Mouse (Mus musculus): ENCODE data around the gene Nr1h3. TPM values are rescaled to one million over a fixed set of nuclear protein-coding genes. Genes with fewer than 3 reads are reported as not detected.

Gene Nr1h3
- polyA plus RNA-seq, 1 experiment = 103 TPM

- DNase-seq (ENCODE audit: low read depth) = no peak
These were observed 62.9 kb downstream of the Nr1h3 start for GRCm38 (mm10) chr2:91139764-91140163.

DNA sequence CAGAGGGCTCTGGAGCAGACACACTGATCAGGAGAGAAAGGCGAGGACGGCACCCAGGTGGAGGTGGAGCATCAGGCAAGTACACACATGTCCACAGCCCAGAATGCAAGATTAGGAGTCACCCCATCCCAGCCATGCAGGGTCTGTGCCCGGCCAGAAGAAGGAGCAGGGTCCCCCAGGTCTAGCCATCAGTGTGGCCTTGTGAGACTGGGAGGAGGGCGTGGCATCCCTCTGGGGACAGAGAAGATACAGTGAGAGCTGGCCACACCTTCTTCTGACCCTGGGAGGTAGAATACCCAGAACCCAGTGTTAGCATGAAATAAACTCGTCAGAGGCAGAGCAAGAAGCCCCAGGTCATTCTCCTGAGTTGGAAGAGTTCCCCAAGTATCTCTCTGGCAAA, 63.3 kb downstream of the Nr1h3 start:
- no peak for DNase-seq (ENCODE audit: low read depth)

DNA sequence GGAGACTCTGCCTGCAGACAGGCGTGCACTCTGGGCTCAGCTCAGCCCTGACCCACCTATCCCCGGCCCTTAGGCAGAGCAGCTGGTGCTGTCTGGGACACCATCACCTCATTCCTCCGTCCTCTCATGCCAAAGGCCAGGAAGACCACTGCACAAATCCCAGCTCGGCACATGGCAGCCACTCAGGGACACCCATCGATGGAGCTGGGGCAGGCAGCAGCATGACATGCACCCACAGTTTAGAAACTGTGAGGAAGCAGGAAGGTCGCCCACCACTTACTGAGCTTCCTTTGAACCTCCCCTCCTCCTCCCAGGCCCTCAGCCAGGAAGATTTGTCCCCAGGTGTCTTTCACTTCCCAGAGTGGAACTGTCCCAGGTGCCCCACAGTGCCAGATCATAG, 65.2 kb downstream of the Nr1h3 start:
- no peak for DNase-seq (ENCODE audit: low read depth)

DNA sequence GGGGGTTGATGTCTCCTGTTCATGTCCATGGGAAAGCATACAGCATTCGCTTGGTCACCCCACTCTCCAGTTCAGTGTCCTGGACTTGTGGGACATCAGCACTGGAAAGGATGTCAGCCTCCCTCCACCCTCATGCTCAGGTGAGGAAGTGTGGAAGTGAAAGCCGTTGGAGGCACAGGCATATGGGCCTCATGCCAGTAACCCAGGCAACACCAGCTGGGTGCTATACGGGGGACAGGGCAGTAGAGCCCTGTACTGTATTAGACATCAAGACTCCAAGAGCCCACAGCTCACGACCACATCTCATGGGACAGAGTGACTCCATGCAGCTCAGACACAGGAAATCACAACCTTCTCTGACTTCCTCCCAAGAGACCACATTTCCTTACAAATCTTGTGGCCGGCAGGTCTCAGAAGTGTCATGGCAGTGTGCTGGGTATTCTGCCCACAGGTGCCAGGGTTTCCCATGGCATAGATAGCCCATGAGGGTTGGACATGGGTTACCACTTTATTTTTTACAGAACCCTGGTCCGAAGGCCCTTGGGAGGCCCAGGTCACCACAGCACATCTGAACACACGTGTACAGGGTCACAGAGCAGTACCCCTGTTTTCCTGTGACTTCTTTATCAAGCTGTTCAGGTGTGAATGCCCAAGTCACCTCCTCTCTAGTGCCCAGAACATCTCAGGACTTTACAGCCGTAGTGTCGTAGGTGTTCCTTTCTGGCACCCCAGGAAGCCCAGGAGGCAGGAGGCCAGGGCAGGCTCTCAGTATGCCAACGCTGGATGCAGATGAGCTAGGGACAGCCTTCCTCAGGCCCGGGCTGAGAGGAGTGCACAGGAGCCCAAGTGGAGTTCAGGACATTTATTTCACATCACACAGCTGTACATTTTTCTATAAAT, 65.9 kb downstream of the Nr1h3 start:
- DNase-seq (ENCODE audit: low read depth) = no peak

Other genes with a start within 250 kb of the Nr1h3 start
- gene Rapsn, start 167.2 kb downstream of the Nr1h3 start, polyA plus RNA-seq (2012; rRNA removed) = 0.41 and 0.53 TPM in 2 replicates
- 103 and 106 TPM in 2 replicates for gene Psmc3, start 148.8 kb downstream of the Nr1h3 start, polyA plus RNA-seq (2012; rRNA removed)
- gene Slc39a13, start 132.4 kb downstream of the Nr1h3 start, polyA plus RNA-seq (2012; rRNA removed) = 71.2 and 84.5 TPM in 2 replicates
- 21.1 and 32.3 TPM in 2 replicates for gene Spi1, start 120.4 kb downstream of the Nr1h3 start, polyA plus RNA-seq (2012; rRNA removed)
- 0.04 and 0.05 TPM in 2 replicates for gene Mybpc3, start 84.7 kb downstream of the Nr1h3 start, polyA plus RNA-seq (2012; rRNA removed)
- 17.3 and 21.3 TPM in 2 replicates for gene Madd, start 19.0 kb downstream of the Nr1h3 start, polyA plus RNA-seq (2012; rRNA removed)
- gene Acp2, start 51 bp upstream of the Nr1h3 start, polyA plus RNA-seq (2012; rRNA removed) = 27.8 and 35.0 TPM in 2 replicates
- gene Ddb2, start 34.1 kb upstream of the Nr1h3 start, polyA plus RNA-seq (2012; rRNA removed) = 17.5 and 21.7 TPM in 2 replicates
- 37.3 and 48.9 TPM in 2 replicates for gene Pacsin3, start 53.1 kb upstream of the Nr1h3 start, polyA plus RNA-seq (2012; rRNA removed)
- gene Arfgap2, start 62.1 kb upstream of the Nr1h3 start, polyA plus RNA-seq (2012; rRNA removed) = 35.7 and 41.2 TPM in 2 replicates
- 18.3 and 19.5 TPM in 2 replicates for gene 1110051M20Rik, start 241.9 kb upstream of the Nr1h3 start, polyA plus RNA-seq (2012; rRNA removed)

Data from gonadal fat pad, adult 2 months (tissue).